Mouse (Mus musculus): ENCODE measurements around the gene Map7. TPM values are rescaled to one million over a fixed set of nuclear protein-coding genes. Genes with fewer than 3 reads are reported as not detected.

The Map7 gene
- polyA plus RNA-seq, 1 experiment from 2014 or later = 19.4 TPM

DNA sequence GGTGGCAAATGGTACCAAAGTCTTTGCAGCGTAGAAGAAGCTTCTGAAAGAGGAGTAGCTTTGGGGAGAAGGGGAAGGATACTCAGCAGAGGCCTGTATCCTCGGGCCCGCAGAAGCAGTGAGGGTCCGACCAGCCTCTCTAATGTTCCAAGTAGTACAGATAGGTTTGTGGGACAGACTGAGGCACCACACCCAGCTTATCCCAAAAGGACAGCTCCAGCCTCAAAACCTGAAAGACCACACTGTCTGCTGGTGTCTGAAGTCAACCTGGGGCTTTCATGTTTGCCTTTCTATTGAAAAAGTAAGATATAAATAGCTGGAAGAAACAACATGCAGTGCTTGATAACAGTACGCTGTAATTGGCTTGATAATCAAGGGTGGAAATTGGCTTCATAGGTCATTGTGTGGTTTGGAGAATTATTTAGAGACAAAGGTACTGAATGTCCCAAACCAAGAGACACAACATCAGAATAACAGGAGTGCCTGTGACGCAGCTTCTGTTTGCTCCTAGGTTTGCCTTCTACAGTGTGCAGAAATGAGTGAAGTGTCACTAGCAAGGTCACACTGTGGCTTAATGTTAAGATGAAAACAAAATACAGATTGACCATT, 42.0 kb downstream of the Map7 start:
- no peak overlapping the region for H3K4me3 ChIP-seq (replicated peaks; ENCODE audit: low read length)
- ATAC-seq (ENCODE audit: insufficient read depth, low FRiP score) = no peak
- no peak overlapping the region for H3K27ac ChIP-seq (ENCODE audit: low read length)
- 0 out of 2 replicates have a peak, but pooled peaks cover 5% of the 10 kb centered on the region for H3K4me1 ChIP-seq (ENCODE audit: control insufficient read depth, insufficient read depth, low read length)
- no peaks in the 10 kb centered on the region for H3K27me3 ChIP-seq (ENCODE audit: control insufficient read depth, insufficient read depth, low read length)
- no peaks in the 10 kb centered on the region for H3K36me3 ChIP-seq (ENCODE audit: control insufficient read depth, insufficient read depth, low read length)
- H3K4me2 ChIP-seq (ENCODE audit: low read depth, low read length) = no peak overlapping the region
- no peak overlapping the region for H3K9ac ChIP-seq (ENCODE audit: low read length)
- 73% methylated on average over 6 of the region's 6 CpGs for WGBS
- no peaks in the 10 kb centered on the region for H3K9me3 ChIP-seq (replicated peaks; ENCODE audit: control insufficient read depth, low read length)

DNA sequence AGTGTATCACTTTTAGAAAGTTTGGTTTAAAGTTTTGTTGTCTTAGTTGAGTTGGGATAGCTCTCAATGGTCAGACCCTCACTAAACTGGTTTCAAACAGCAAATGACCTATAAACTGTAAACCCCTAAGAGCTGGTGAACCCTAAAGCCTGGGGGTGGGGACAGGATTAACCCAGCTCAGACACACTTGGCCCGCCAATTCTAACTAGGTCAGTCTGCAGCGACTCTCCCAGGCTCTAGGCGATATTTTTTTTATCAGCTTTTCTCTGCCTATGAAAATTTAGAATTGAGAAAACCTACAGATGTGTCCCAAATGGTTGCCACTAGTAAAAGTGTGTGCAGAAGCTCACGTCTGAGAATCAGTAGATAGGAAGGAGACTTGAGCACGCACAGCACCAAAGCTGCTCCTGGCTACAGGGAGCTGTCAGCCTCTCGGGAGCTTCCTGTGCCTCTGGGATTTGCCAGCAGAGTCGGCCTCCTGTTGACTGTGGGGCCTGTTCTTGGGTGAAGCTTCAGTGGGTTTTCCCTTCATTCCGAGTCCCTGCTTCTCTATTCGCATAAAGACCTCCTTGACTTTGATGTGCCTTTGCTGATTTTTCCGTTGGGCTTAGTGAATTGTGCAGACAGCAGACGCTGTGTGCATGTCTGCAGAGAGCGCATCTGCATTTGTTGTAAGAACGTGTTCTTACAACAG, 46.7 kb downstream of the Map7 start:
- Histone ChIP-seq H3K9ac (ENCODE audit: low read length) (no peak overlapping the region), H3K36me3 (ENCODE audit: control insufficient read depth, insufficient read depth, low read length) (no peaks in the 10 kb centered on the region), H3K27me3 (ENCODE audit: control insufficient read depth, insufficient read depth, low read length) (no peaks in the 10 kb centered on the region), H3K4me1 (ENCODE audit: control insufficient read depth, insufficient read depth, low read length) (0 out of 2 replicates have a peak, but pooled peaks cover 5% of the 10 kb centered on the region), H3K27ac (ENCODE audit: low read length) (no peak overlapping the region), H3K4me2 (ENCODE audit: low read depth, low read length) (no peak overlapping the region), H3K9me3 (replicated peaks; ENCODE audit: control insufficient read depth, low read length) (no peaks in the 10 kb centered on the region), H3K4me3 (replicated peaks; ENCODE audit: low read length) (no peak overlapping the region)
- ATAC-seq (ENCODE audit: insufficient read depth, low FRiP score) = no peak
- WGBS = 54% methylated on average over 13 of the region's 13 CpGs

DNA sequence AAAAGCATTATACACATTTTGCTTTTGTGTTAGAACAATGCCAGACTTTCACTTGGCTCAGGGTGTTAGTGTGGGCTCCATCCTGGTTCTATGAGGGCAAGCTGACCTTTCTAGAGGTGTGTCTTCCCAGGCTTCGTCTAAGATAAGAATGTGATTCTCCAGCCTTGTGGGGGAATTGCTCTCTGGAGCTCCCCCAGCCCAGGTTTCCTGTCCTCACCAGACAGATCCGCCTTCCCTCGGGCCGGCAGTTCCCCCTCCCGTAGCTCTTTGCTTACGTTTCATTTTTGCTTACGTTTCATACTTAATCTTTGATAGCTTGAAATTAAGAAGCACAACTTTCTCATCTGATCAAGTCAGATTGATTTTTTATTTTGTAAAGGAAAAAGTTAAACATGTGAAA, 48.8 kb downstream of the Map7 start:
- Histone ChIP-seq H3K4me1 (ENCODE audit: control insufficient read depth, insufficient read depth, low read length) (0 out of 2 replicates have a peak, but pooled peaks cover 5% of the 10 kb centered on the region), H3K4me3 (replicated peaks; ENCODE audit: low read length) (no peak overlapping the region), H3K4me2 (ENCODE audit: low read depth, low read length) (no peak overlapping the region), H3K9ac (ENCODE audit: low read length) (no peak overlapping the region), H3K27me3 (ENCODE audit: control insufficient read depth, insufficient read depth, low read length) (no peaks in the 10 kb centered on the region), H3K27ac (ENCODE audit: low read length) (no peak overlapping the region), H3K36me3 (ENCODE audit: control insufficient read depth, insufficient read depth, low read length) (no peaks in the 10 kb centered on the region), H3K9me3 (replicated peaks; ENCODE audit: control insufficient read depth, low read length) (no peaks in the 10 kb centered on the region)
- WGBS = 57% methylated on average over 7 of the region's 7 CpGs
- ATAC-seq (ENCODE audit: insufficient read depth, low FRiP score) = no peak

DNA sequence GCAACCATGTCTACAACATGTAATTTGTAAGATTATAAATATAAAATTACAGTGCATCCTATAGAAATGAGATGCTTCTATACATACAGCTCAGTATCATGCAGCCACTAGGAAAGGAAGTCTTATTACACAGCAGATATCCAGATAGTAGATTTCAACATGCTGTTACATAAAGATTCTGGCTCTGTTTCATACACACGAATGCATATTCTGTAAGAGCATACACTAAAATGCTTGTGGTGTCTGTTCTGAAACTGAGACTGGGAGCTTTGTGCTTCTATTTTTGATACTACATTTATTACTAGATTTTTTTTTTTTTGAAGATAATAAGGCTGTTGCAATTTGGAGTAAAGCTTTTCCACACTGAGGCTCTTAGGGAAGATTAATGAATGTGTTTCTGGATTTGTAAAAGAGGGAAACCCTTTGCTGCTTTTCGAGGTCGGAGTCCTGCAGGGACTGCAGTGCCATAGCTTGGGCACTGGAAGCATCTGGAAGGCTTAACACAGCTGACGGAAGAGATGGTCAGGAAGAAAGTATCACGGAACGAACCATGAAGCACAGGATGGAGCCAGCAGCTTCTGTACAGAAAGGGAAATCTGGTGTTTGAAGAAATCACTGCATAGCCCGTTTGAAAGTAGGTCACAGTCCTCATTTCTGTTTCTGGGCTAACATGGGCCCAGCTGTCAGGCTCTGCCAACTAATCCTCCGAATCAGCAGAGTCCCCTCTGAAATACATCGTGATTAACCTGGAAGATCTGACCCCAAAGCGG, 50.9 kb downstream of the Map7 start:
- no peak overlapping the region for H3K4me3 ChIP-seq (replicated peaks; ENCODE audit: low read length)
- H3K4me1 ChIP-seq (ENCODE audit: control insufficient read depth, insufficient read depth, low read length) = 0 out of 2 replicates have a peak, but pooled peaks cover 5% of the 10 kb centered on the region
- no peaks in the 10 kb centered on the region for H3K36me3 ChIP-seq (ENCODE audit: control insufficient read depth, insufficient read depth, low read length)
- H3K4me2 ChIP-seq (ENCODE audit: low read depth, low read length) = no peak overlapping the region
- no peak overlapping the region for H3K9ac ChIP-seq (ENCODE audit: low read length)
- WGBS = 63% methylated on average over 10 of the region's 10 CpGs
- ATAC-seq (ENCODE audit: insufficient read depth, low FRiP score) = no peak
- H3K27me3 ChIP-seq (ENCODE audit: control insufficient read depth, insufficient read depth, low read length) = no peaks in the 10 kb centered on the region
- no peak overlapping the region for H3K27ac ChIP-seq (ENCODE audit: low read length)
- H3K9me3 ChIP-seq (replicated peaks; ENCODE audit: control insufficient read depth, low read length) = no peaks in the 10 kb centered on the region

DNA sequence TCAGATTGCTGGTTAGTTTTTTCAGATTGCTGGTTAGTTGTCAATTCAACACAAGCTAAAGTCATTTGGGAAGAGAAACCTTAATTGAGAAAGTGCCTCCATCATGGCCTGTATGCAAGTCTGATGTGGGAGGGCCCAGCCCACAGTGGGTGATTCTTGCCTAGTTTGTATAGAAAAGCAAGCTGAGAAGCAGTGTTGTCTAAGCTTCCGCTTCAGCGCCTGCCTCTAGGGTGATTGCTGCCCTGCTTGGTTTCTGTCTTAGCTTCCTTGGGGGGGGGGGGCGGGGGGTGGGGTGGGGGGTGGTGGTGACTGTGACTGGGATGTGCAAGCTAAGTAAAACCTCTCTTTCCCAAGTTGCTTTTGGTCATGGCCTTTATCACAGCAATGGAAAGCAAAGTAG, 53.0 kb downstream of the Map7 start:
- no peak for ATAC-seq (ENCODE audit: insufficient read depth, low FRiP score)
- Histone ChIP-seq H3K4me3 (replicated peaks; ENCODE audit: low read length) (no peak overlapping the region), H3K4me2 (ENCODE audit: low read depth, low read length) (no peak overlapping the region), H3K27me3 (ENCODE audit: control insufficient read depth, insufficient read depth, low read length) (no peaks in the 10 kb centered on the region), H3K27ac (ENCODE audit: low read length) (no peak overlapping the region), H3K9me3 (replicated peaks; ENCODE audit: control insufficient read depth, low read length) (no peaks in the 10 kb centered on the region), H3K36me3 (ENCODE audit: control insufficient read depth, insufficient read depth, low read length) (no peaks in the 10 kb centered on the region), H3K9ac (ENCODE audit: low read length) (no peak overlapping the region), H3K4me1 (ENCODE audit: control insufficient read depth, insufficient read depth, low read length) (0 out of 2 replicates have a peak, but pooled peaks cover 3% of the 10 kb centered on the region)
- WGBS = 53% methylated on average over 3 of the region's 3 CpGs

DNA sequence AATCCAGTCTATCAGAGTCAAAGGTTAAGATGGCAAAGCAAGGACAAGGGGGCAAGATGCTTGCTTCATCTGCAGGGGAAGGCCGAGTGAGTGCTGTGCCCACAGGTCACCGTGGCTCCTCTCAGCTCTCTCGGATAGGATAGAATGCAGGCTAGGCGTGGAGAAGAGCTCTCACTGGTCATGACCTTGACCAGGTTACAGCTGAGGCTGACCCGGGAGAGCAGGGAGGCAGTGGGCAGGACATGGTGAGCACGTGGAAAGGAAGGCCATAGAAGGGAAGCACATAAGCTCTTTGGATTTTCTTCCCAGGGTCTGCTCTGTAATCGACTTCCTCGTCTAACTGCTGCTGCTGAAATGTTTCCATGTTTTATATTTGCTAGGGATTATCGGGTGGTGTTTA, 53.9 kb downstream of the Map7 start:
- 55% methylated on average over 9 of the region's 9 CpGs for WGBS
- Histone ChIP-seq H3K27ac (ENCODE audit: low read length) (no peak overlapping the region), H3K4me3 (replicated peaks; ENCODE audit: low read length) (no peak overlapping the region), H3K4me1 (ENCODE audit: control insufficient read depth, insufficient read depth, low read length) (0 out of 2 replicates have a peak, but pooled peaks cover 3% of the 10 kb centered on the region), H3K36me3 (ENCODE audit: control insufficient read depth, insufficient read depth, low read length) (no peaks in the 10 kb centered on the region), H3K4me2 (ENCODE audit: low read depth, low read length) (no peak overlapping the region), H3K27me3 (ENCODE audit: control insufficient read depth, insufficient read depth, low read length) (no peaks in the 10 kb centered on the region), H3K9ac (ENCODE audit: low read length) (no peak overlapping the region), H3K9me3 (replicated peaks; ENCODE audit: control insufficient read depth, low read length) (no peaks in the 10 kb centered on the region)
- no peak for ATAC-seq (ENCODE audit: insufficient read depth, low FRiP score)

DNA sequence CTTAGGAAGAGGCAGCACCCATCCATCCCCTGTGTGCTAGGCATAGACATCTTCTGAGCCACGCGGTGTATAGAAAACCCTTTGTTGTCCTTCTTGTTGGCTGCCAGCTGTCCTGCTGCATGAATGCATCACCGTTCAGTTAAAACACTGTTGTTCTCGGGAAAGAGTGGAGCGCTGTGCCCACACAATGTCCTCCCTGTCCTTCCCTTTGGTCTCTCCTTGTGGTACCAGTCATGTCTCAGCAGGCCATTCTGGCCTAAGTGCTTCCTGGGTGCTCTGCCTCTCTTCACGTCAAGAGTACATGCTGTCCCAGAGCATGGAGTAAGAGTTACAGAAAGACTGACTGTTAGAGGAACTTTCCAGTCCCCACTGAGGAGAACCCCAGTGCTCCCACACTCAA, 54.5 kb downstream of the Map7 start:
- Histone ChIP-seq H3K4me2 (ENCODE audit: low read depth, low read length) (no peak overlapping the region), H3K9me3 (replicated peaks; ENCODE audit: control insufficient read depth, low read length) (no peaks in the 10 kb centered on the region), H3K4me3 (replicated peaks; ENCODE audit: low read length) (no peak overlapping the region), H3K4me1 (ENCODE audit: control insufficient read depth, insufficient read depth, low read length) (0 out of 2 replicates have a peak, but pooled peaks cover 3% of the 10 kb centered on the region), H3K36me3 (ENCODE audit: control insufficient read depth, insufficient read depth, low read length) (no peaks in the 10 kb centered on the region), H3K27me3 (ENCODE audit: control insufficient read depth, insufficient read depth, low read length) (no peaks in the 10 kb centered on the region), H3K9ac (ENCODE audit: low read length) (no peak overlapping the region), H3K27ac (ENCODE audit: low read length) (peak overlapping the region; percentile 23; the same call in 1 of the 2 replicates)
- no peak for ATAC-seq (ENCODE audit: insufficient read depth, low FRiP score)
- 74% methylated on average over 6 of the region's 6 CpGs for WGBS

DNA sequence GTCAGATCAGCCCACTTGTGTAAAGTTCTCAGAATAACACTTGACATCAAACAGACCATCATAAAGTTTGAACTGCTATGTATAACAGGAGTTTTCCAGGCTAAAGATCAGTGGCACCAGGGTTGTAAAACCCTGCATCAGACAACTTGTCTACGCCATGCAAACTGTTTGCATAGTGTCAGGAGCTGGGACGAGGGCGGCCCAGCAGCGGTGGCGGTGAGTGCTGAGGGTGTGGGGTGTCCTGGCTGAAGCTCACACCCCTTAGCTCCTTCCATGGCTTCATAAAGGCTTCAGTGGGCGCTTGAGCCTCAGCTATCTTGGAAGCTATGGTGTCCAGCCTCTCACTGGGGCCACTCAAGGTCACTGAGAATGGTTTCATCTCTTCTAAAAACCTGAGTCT, 55.2 kb downstream of the Map7 start:
- no peaks in the 10 kb centered on the region for H3K27me3 ChIP-seq (ENCODE audit: control insufficient read depth, insufficient read depth, low read length)
- no peak overlapping the region for H3K4me2 ChIP-seq (ENCODE audit: low read depth, low read length)
- H3K36me3 ChIP-seq (ENCODE audit: control insufficient read depth, insufficient read depth, low read length) = no peaks in the 10 kb centered on the region
- peak; percentile 52 for ATAC-seq (ENCODE audit: insufficient read depth, low FRiP score)
- H3K27ac ChIP-seq (ENCODE audit: low read length) = no peak overlapping the region
- H3K4me3 ChIP-seq (replicated peaks; ENCODE audit: low read length) = no peak overlapping the region
- H3K4me1 ChIP-seq (ENCODE audit: control insufficient read depth, insufficient read depth, low read length) = 0 out of 2 replicates have a peak, but pooled peaks cover 3% of the 10 kb centered on the region
- no peaks in the 10 kb centered on the region for H3K9me3 ChIP-seq (replicated peaks; ENCODE audit: control insufficient read depth, low read length)
- no peak overlapping the region for H3K9ac ChIP-seq (ENCODE audit: low read length)
- 75% methylated on average over 6 of the region's 6 CpGs for WGBS

All from stomach, embryonic 16.5 days (tissue).